Mouse (Mus musculus): ENCODE results near the gene Rab25.

GRCm38 (mm10) chr3:88591044-88591443 is 42.9 kb upstream of the Rab25 start:
- TF ChIP-seq CTCF (IDR thresholded peaks at IDR 0.05) (no peak), POLR2A (IDR thresholded peaks at IDR 0.05; ENCODE audit: insufficient read depth, low read depth, low read length) (no peak), EP300 (IDR thresholded peaks at IDR 0.05; ENCODE audit: insufficient read depth, low read depth, low read length) (no peak)

All from heart, adult 2 months (tissue).